ENCODE assay signal across 17 mouse cellular contexts in genomic region chr1:24758516-24758915, GRCm38 (mm10).
DNase-seq lines count a peak whose midpoint lies in the region; ATAC-seq lines count a peak whose summit lies in the region.
"Had no signal": no experiment of that assay in that cellular context is flagged by ENCODE, and none has a peak within 500 bp of the region (broad histone marks: within the 10 kb centered on the region; RNA-seq: fewer than 3 reads in every experiment).

No protein-coding gene starts in this region.

- no peak for ATAC-seq in intestine, embryonic 15.5 days
- ATAC-seq: forebrain, embryonic 16.5 days; liver, embryonic 12.5 days had no signal

- H3K27ac ChIP-seq in intestine, embryonic 15.5 days = no peak overlapping the region
- H3K27ac ChIP-seq: embryonic facial prominence, embryonic 15.5 days; liver, embryonic 12.5 days; neural tube, embryonic 12.5 days had no signal

- 87% methylated on average over 8 of the region's 8 CpGs for WGBS in intestine, embryonic 15.5 days

- no peak overlapping the region for H3K4me2 ChIP-seq in intestine, embryonic 15.5 days (replicated peaks)
- H3K4me2 ChIP-seq: embryonic facial prominence, embryonic 15.5 days; heart, embryonic 11.5 days; liver, embryonic 12.5 days; neural tube, embryonic 12.5 days had no signal

- DNase-seq in layer of hippocampus, adult 9-11 months = peak; percentile 26
- DNase-seq in layer of hippocampus, adult 9-10 months (ENCODE audit: low spot score) = no peak
- DNase-seq in brain, adult 2 months (ENCODE audit: low read depth, low spot score) = peak; percentile 91
- peak; percentile 31 for DNase-seq in cerebellum, adult 11 months
- peak; percentile 53 for DNase-seq in cerebellum, postnatal 36 days
- DNase-seq in kidney, postnatal 10 days = no peak
- DNase-seq: adrenal gland, postnatal 25 days; gastrocnemius, postnatal 36 days; kidney, adult 2 months; kidney, postnatal 4 days had no signal

- no peak overlapping the region for H3K9ac ChIP-seq in intestine, embryonic 15.5 days
- H3K9ac ChIP-seq: embryonic facial prominence, embryonic 15.5 days; liver, embryonic 12.5 days; neural tube, embryonic 12.5 days had no signal

- no peaks in the 10 kb centered on the region for H3K4me1 ChIP-seq in intestine, embryonic 15.5 days (replicated peaks)
- H3K4me1 ChIP-seq: embryonic facial prominence, embryonic 15.5 days; liver, embryonic 12.5 days; megakaryocyte, embryonic 14.5 days; neural tube, embryonic 12.5 days had no signal

- no peak overlapping the region for H3K4me3 ChIP-seq in intestine, embryonic 15.5 days (replicated peaks)
- H3K4me3 ChIP-seq: embryonic facial prominence, embryonic 15.5 days; liver, embryonic 12.5 days; megakaryocyte, embryonic 14.5 days; neural tube, embryonic 12.5 days had no signal

- H3K9me3 ChIP-seq in intestine, embryonic 15.5 days = no peaks in the 10 kb centered on the region
- H3K9me3 ChIP-seq: embryonic facial prominence, embryonic 15.5 days; liver, embryonic 12.5 days; megakaryocyte, embryonic 14.5 days; neural tube, embryonic 12.5 days had no signal

- H3K27me3 ChIP-seq in intestine, embryonic 15.5 days (replicated peaks) = no peaks in the 10 kb centered on the region
- H3K27me3 ChIP-seq: embryonic facial prominence, embryonic 15.5 days; liver, embryonic 12.5 days; megakaryocyte, embryonic 14.5 days; neural tube, embryonic 12.5 days had no signal

- H3K36me3 ChIP-seq in intestine, embryonic 15.5 days = no peaks in the 10 kb centered on the region

Comparison
In these comparisons a context has a peak if more than half of its experiments do, and no peak if none do; other contexts are left out.
1. DNase-seq: peak in layer of hippocampus, adult 9-11 months (single experiment), brain, adult 2 months (single experiment), cerebellum, adult 11 months (single experiment) and cerebellum, postnatal 36 days (2 of 2); none in layer of hippocampus, adult 9-10 months (single experiment) and kidney, postnatal 10 days (single experiment).